Mouse (Mus musculus) embryo, embryonic 11.5 days (tissue): ENCODE data around the gene Bicra.

ENCODE experiments used
- DNase-seq: peaks from one replicate; pipeline ENCODE4 v3.0.0-alpha.2; 2012; ENCODE audit warnings: low read depth, low spot score

Bicra gene

GRCm38 (mm10) chr7:15948381-15948941, 99.3 kb downstream of the Bicra start:
- DNase-seq: peak; percentile 58

DNA sequence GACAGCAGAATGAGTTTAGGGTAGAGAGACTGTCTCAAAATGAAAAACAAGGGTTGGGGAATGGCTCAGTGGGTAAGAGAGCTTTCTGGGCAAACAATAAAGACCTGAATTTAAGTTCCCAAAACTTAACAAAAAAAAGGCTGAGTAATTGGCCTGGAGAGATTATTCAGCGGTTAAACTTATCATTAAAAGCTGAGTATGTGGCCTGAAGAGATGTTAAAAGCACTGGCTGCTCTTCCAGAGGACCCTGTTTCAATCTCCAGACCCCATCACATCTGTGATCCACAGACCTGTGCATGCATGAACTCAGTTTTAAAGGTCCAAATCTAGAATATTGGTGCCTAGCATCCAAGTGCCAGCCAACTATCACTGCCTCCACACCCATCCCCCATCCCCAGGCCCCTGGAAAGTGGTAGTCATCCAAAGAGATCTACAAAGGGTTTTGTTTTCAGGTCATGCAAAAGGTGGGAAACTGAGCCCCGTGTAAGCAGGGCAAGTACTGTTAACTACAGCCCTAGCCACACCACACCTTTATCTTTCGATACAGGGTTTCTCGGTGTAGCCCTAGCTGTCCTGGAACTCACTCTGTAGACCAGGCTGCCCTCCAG, 100.0 kb downstream of the Bicra start:
- no peak for DNase-seq

DNA sequence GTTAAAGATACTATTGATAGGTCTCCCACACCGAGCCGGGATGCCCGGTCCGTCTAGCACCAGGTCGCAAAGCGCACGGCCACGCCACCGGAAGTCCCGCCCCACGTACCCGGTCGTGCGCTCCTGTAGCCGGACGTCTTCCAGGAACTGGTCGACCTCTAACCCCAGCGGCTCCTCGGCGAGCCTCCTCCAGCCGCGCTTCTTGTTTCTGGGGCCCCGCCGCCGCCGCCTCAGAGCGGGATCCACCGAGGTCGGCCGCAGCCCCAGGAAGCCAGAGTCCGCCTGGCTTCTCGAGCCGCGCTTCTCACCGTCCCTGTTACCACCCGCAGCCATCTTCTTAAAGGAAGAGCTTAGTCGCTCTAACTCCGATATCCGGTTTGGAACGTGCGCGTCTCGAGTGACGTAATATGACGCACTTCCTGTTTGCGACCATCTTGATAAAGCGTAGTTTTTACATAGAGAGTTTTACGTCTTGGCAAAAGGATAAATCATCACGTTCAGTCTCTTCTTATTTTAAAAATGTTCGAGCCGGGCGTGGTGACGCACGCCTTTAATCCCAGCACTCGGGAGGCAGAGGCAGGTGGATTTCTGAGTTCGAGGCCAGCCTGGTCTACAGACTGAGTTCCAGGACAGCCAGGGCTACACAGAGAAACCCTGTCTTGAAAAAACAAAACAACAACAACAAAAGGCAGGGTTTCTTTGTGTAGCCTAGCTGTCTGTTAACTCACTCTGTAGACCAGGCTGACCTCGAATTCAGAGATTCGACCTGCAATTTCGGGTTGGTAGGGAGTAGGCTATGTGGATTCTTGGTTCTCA, 101.8 kb downstream of the Bicra start, which contains the start of gene Nop53:
Gene Nop53 (minus strand): TSS at position 354 of the 816 bp plus-strand sequence.
- DNase-seq: peak; percentile 97

- DNase-seq: no peak
Measured at GRCm38 (mm10) chr7:15945211-15945610, 102.5 kb downstream of the Bicra start.

GRCm38 (mm10) chr7:15944311-15944710, 103.4 kb downstream of the Bicra start:
- no peak for DNase-seq

DNA sequence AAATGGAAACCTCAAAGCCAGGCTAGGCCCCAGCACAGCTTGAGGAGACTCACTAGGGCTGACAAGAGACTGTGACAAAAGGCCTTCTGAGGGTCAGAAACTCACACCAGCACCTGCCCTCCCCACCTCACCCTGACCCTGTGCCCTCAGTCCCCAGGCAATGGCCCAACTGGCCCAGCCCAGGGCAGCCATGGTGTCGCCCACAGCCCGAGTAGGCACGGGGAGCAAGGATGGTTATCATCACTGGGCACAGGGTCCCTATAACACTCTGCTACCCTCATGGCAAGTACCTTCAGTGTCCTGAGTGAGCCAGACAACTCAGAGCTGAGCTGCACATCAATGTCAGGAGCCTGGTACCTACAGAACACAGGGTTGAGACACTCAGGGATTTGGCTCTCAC, 109.1 kb downstream of the Bicra start:
- no peak for DNase-seq

DNA sequence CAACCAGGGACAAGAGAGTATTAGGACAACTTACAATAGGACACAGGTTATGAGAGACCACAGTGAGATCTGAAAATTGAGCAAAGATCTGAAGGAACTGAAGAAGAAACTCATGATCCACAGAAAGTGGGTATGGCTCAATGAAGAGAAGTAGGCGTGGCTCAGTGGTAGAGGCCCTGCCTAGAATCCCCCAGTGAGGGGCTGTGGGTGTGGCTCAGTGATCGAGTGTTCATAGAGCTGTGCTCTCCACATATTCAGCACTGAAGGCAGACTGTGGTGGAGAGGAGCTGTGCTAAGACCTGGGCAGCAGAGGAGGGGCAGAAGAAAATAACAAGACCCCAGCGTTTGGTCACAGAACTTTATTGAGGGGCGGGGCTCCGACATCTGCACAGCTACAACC, 110.2 kb downstream of the Bicra start:
- DNase-seq: no peak

GRCm38 (mm10) chr7:15933437-15934359, 114.0 kb downstream of the Bicra start:
- no peak for DNase-seq

GRCm38 (mm10) chr7:15931635-15932034, 116.1 kb downstream of the Bicra start:
- no peak for DNase-seq

DNA sequence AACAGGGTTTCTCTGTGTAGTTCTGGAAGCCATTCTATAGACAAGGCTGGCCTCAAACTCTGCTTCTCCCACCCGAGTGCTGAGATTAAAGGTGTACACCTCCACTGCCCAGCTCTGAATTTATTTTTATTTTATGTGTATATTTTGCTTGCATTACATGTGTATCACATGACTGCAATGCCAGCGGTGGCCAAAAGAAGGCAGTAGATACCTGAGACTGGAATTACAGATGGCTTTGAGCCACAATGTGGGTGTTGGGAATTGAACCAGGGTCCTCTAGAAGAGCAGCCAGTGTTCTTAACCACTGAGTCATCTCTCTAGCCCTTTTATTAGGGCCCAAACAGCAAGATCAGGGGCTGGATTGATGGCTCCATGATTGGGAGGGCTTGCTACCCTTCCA, 117.2 kb downstream of the Bicra start:
- DNase-seq: no peak

DNA sequence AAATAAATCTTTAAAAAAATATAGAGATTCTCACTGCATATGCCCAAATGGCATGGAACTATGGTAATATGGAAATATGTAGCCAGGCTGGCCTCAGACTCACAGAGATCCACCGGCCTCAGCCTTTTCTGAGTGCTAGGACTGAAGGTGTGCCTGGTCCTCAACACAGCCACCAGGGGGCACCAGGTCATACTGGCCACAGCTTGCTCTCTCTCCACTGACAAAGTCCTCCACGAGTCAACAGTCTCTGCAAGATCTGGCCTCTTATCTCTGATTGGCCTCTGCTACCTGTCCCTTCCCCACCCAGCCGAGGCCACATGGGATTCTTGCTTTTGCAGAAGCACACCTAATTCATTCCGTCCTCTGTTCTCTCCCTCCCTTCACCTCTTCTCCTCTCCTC, 117.8 kb downstream of the Bicra start:
- DNase-seq: no peak

GRCm38 (mm10) chr7:15922220-15922773, 125.4 kb downstream of the Bicra start, which contains the start of gene Selenow:
Gene Selenow, minus strand, starts transcription at chr7:15922402.
- peak; percentile 86 for DNase-seq

DNA sequence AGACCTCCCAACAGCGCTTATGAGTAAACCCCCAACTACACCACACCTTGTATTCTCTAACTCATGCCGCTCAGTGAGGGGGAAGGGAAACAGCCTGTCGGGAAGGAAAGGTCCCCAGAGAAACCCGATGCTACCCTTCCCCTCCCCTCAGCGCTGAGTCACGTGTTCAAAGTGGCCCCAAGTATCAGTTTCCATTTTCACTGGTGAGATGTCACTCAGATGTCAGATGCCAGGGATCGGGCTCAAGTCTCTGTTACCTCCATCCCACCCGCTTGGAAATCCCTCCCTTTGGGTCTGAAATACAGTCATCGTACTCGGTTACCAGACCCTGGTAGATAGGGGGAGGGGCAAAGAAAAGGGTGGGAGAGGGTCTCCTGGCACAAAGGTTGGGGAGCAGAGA, 125.9 kb downstream of the Bicra start:
- DNase-seq: peak; percentile 46
